Mouse (Mus musculus) left cerebral cortex, postnatal 14 days (tissue): ENCODE data around the gene Fbxo28. TPM values are rescaled to one million over a fixed set of nuclear protein-coding genes. Genes with fewer than 3 reads are reported as not detected.

ENCODE experiments used
- DNase-seq, 2 experiments: peaks; one replicate each; pipeline ENCODE4 v3.0.0; 2021 to 2022; ENCODE audit warnings: low spot score in 2 of 2, mixed read lengths in 1 of 2
- intact Hi-C: fragments of 180-260 bp; cut with DNase I; formaldehyde crosslinking; loops from one replicate; pipeline ENCODE4 v1.15.1; 2025
- long read RNA-seq, 2 experiments: library from polyadenylated mRNA; stranded (forward); transcript quantifications; one replicate each; pipeline ENCODE4 v2.0.0; 2021
- total RNA-seq, 2 experiments: library from RNA; stranded (reverse); gene quantifications; 2 replicates each; pipeline ENCODE4 v1.2.3; 2021

Gene Fbxo28
- 10 to 100 TPM; 46.9 to 47.5 TPM for total RNA-seq
- long read RNA-seq, experiment 1, full-length matches to known transcripts, result 24 of 37 reads
- long read RNA-seq, experiment 1, partial matches to known transcripts, result 0 of 37 reads
- long read RNA-seq, experiment 1, other reads (novel, unspliced or antisense), result 13 of 37 reads
- long read RNA-seq, experiment 2, full-length matches to known transcripts, result 18 of 24 reads
- long read RNA-seq, experiment 2, partial matches to known transcripts, result 0 of 24 reads
- long read RNA-seq, experiment 2, other reads (novel, unspliced or antisense), result 6 of 24 reads

GRCm38 (mm10) chr1:182340821-182341781 lies at the start of gene Fbxo28:
Gene Fbxo28 (minus strand): TSS chr1:182341629.
- intact Hi-C loops, result loop anchor here (2.0 kb wide), 1 partner anchor 68 kb away; the partner anchor contains the start of gene Trp53bp2
- DNase-seq, result peak; percentile 86 to 88

- DNase-seq, result no peak
- intact Hi-C loops, result no loop called here
Measured at GRCm38 (mm10) chr1:182388729-182389128, 47.3 kb upstream of the Fbxo28 start.

GRCm38 (mm10) chr1:182386449-182386848 lies 45.0 kb upstream of the Fbxo28 start:
- DNase-seq, result no peak
- intact Hi-C loops, result no loop called here

- intact Hi-C loops, result no loop called here
- DNase-seq, result peak in 1 of 2 experiments; percentile 15
Measured at GRCm38 (mm10) chr1:182383096-182383495, 41.7 kb upstream of the Fbxo28 start.

GRCm38 (mm10) chr1:182381327-182381726 lies 39.9 kb upstream of the Fbxo28 start:
- no peak for DNase-seq
- intact Hi-C loops, result no loop called here

- intact Hi-C loops, result no loop called here
- DNase-seq, result no peak
Measured at GRCm38 (mm10) chr1:182380683-182381082, 39.3 kb upstream of the Fbxo28 start.

- DNase-seq, result peak in 1 of 2 experiments; percentile 55
- intact Hi-C loops, result loop anchor here (5.0 kb wide), 1 partner anchor 158 kb away; no protein-coding TSS in a partner anchor
Measured at GRCm38 (mm10) chr1:182378876-182379275, 37.4 kb upstream of the Fbxo28 start.

GRCm38 (mm10) chr1:182378205-182378835 lies 36.9 kb upstream of the Fbxo28 start:
- intact Hi-C loops, result loop anchor here (5.0 kb wide), 1 partner anchor 159 kb away; no protein-coding TSS in a partner anchor
- DNase-seq, result no peak

- no peak for DNase-seq
- intact Hi-C loops, result loop anchor here (5.0 kb wide), 1 partner anchor 160 kb away; no protein-coding TSS in a partner anchor
Measured at GRCm38 (mm10) chr1:182377519-182377918, 36.1 kb upstream of the Fbxo28 start.

GRCm38 (mm10) chr1:182376826-182377225 lies 35.4 kb upstream of the Fbxo28 start:
- no peak for DNase-seq
- intact Hi-C loops, result loop anchor here (5.0 kb wide), 1 partner anchor 160 kb away; no protein-coding TSS in a partner anchor

GRCm38 (mm10) chr1:182376221-182376620 lies 34.8 kb upstream of the Fbxo28 start:
- intact Hi-C loops, result loop anchor here (5.0 kb wide), 1 partner anchor 161 kb away; no protein-coding TSS in a partner anchor

GRCm38 (mm10) chr1:182371891-182372290 lies 30.5 kb upstream of the Fbxo28 start:
- intact Hi-C loops, result no loop called here
- no peak for DNase-seq

More at GRCm38 (mm10) chr1:182376221-182376620, 34.8 kb upstream of the Fbxo28 start:
- peak; percentile 33 to 40 for DNase-seq

- no peak for DNase-seq
- intact Hi-C loops, result no loop called here
Measured at GRCm38 (mm10) chr1:182369435-182369834, 28.0 kb upstream of the Fbxo28 start.

- intact Hi-C loops, result no loop called here
- no peak for DNase-seq
Measured at GRCm38 (mm10) chr1:182368782-182369181, 27.4 kb upstream of the Fbxo28 start.

GRCm38 (mm10) chr1:182368309-182368708 lies 26.9 kb upstream of the Fbxo28 start:
- no peak for DNase-seq
- intact Hi-C loops, result no loop called here

- intact Hi-C loops, result no loop called here
Measured at GRCm38 (mm10) chr1:182363683-182364404, 22.4 kb upstream of the Fbxo28 start.

GRCm38 (mm10) chr1:182362703-182363102 lies 21.3 kb upstream of the Fbxo28 start:
- DNase-seq, result no peak
- intact Hi-C loops, result no loop called here

More at GRCm38 (mm10) chr1:182363683-182364404, 22.4 kb upstream of the Fbxo28 start:
- DNase-seq, result no peak

- no peak for DNase-seq
- intact Hi-C loops, result no loop called here
Measured at GRCm38 (mm10) chr1:182358133-182358532, 16.7 kb upstream of the Fbxo28 start.
